Mouse (Mus musculus): ENCODE data around the gene E2f2.

E2f2 gene

GRCm38 (mm10) chr4:136144927-136145292, 27.3 kb upstream of the E2f2 start:
- no peak for DNase-seq

- peak in 1 of 2 experiments; percentile 34 for DNase-seq
Observed at GRCm38 (mm10) chr4:136145362-136145885, 26.8 kb upstream of the E2f2 start.

- DNase-seq, result no peak
Observed at GRCm38 (mm10) chr4:136145991-136146711, 26.0 kb upstream of the E2f2 start.

GRCm38 (mm10) chr4:136146712-136147154, 25.5 kb upstream of the E2f2 start:
- peak; percentile 34 to 43 for DNase-seq

- peak; percentile 88 to 94 for DNase-seq
Observed at GRCm38 (mm10) chr4:136147436-136148135, 24.6 kb upstream of the E2f2 start.

- peak; percentile 76 to 84 for DNase-seq
Observed at GRCm38 (mm10) chr4:136148342-136149044, 23.7 kb upstream of the E2f2 start.

- DNase-seq, result no peak
Observed at GRCm38 (mm10) chr4:136149045-136149379, 23.2 kb upstream of the E2f2 start.

- peak; percentile 74 to 80 for DNase-seq
Observed at GRCm38 (mm10) chr4:136149734-136150133, 22.5 kb upstream of the E2f2 start.

GRCm38 (mm10) chr4:136150596-136150995, 21.6 kb upstream of the E2f2 start:
- no peak for DNase-seq

GRCm38 (mm10) chr4:136152821-136153220, 19.4 kb upstream of the E2f2 start:
- DNase-seq, result peak; percentile 42 to 43

GRCm38 (mm10) chr4:136154462-136154861, 17.7 kb upstream of the E2f2 start:
- no peak for DNase-seq

GRCm38 (mm10) chr4:136158498-136158897, 13.7 kb upstream of the E2f2 start:
- peak; percentile 35 to 43 for DNase-seq

GRCm38 (mm10) chr4:136159802-136160397, 12.3 kb upstream of the E2f2 start:
- peak; percentile 82 to 84 for DNase-seq

GRCm38 (mm10) chr4:136163448-136163847, 8.7 kb upstream of the E2f2 start:
- DNase-seq, result peak; percentile 95

GRCm38 (mm10) chr4:136164981-136165380, 7.2 kb upstream of the E2f2 start:
- no peak for DNase-seq

GRCm38 (mm10) chr4:136167701-136168100, 4.5 kb upstream of the E2f2 start:
- no peak for DNase-seq

- no peak for DNase-seq
Observed at GRCm38 (mm10) chr4:136170401-136170800, 1.8 kb upstream of the E2f2 start.

GRCm38 (mm10) chr4:136171455-136171854, 739 bp upstream of the E2f2 start:
- DNase-seq, result no peak

GRCm38 (mm10) chr4:136172542-136173209, 482 bp downstream of the E2f2 start:
- DNase-seq, result peak; percentile 81 to 87

- no peak for DNase-seq
Observed at GRCm38 (mm10) chr4:136173210-136173715, 1.1 kb downstream of the E2f2 start.

GRCm38 (mm10) chr4:136174216-136175193, 2.3 kb downstream of the E2f2 start:
- peak in 1 of 2 experiments; percentile 36 for DNase-seq

Measured in kidney, postnatal 4 days (tissue).